Mouse (Mus musculus) bone marrow, adult 2 months (tissue): ENCODE measurements around the gene Nemp2. TPM values are rescaled to one million over a fixed set of nuclear protein-coding genes. Genes with fewer than 3 reads are reported as not detected.

Experiments
- H3K27ac ChIP-seq: fragments of 200-500 bp; 2 replicates; pipeline ENCODE4 v1.5.1; 2012; ENCODE audit warnings: low read depth, mild to moderate bottlenecking, control low read depth, inconsistent platforms, low read length; ENCODE audit not compliant: control insufficient read depth, poor library complexity, insufficient read depth
- H3K4me1 ChIP-seq: fragments of 200-500 bp; 2 replicates; pipeline ENCODE4 v1.6.1; 2011; ENCODE audit warnings: low read length; ENCODE audit not compliant: control insufficient read depth, insufficient read depth
- H3K4me3 ChIP-seq: fragments of 200-500 bp; replicated peaks from 2 replicates; pipeline ENCODE3; 2011; ENCODE audit warnings: mild to moderate bottlenecking, low read depth, low read length, control low read depth; ENCODE audit not compliant: control insufficient read depth
- CTCF ChIP-seq: fragments of 200-500 bp; IDR thresholded peaks from 2 replicates; pipeline ENCODE4 v1.5.1; 2011; ENCODE audit warnings: low read length, control low read depth; ENCODE audit not compliant: control insufficient read depth, insufficient read depth
- POLR2A ChIP-seq: fragments of 200-500 bp; IDR thresholded peaks from 2 replicates; pipeline ENCODE4 v1.6.1; 2011; ENCODE audit warnings: low read depth, mild to moderate bottlenecking, control low read depth, low read length, borderline replicate concordance; ENCODE audit not compliant: control insufficient read depth
- WGBS: fragments of 180-500 bp; shearing (Covaris S2); methylation state at CpG from one replicate; pipeline ENCODE4 v1.1.7; 2018; 5-methylcytosine and 5-hydroxymethylcytosine counted together
- polyA plus RNA-seq: library from polyadenylated mRNA; stranded (reverse); fragments of >200 nt; gene quantifications from 2 replicates; pipeline ENCODE4 v1.2.4, GENCODE M21; 2011; ENCODE audit warnings: low replicate concordance; ENCODE audit not compliant: missing spikeins, insufficient read depth, insufficient read length

Gene Nemp2
- polyA plus RNA-seq, 1 experiment = 16.2 TPM

DNA sequence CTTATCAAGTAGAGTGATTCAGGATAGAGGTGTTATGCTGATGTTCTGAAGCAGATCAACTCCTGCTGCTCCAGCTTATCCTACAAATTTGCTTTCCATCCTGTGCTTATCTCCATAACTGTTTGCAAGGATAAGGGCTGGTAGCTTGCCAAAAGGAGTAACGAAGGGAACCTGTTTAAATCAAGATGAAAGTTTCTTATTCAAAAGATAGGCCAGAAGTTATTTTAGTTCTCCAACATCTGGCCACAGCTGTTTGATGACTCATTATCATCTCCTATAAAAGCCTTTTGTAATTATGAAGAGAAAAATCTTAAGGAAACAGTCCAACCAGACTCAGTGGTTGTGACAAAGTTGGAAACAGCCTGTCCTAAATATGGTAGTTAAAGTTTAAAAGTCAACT, 12.3 kb upstream of the Nemp2 start:
- Histone ChIP-seq H3K27ac (no peak overlapping the region), H3K4me1 (no peaks in the 10 kb centered on the region), H3K4me3 (no peak overlapping the region)
- TF ChIP-seq POLR2A (no peak), CTCF (no peak)
- 69% methylated on average over 1 of the region's 1 CpGs for WGBS

DNA sequence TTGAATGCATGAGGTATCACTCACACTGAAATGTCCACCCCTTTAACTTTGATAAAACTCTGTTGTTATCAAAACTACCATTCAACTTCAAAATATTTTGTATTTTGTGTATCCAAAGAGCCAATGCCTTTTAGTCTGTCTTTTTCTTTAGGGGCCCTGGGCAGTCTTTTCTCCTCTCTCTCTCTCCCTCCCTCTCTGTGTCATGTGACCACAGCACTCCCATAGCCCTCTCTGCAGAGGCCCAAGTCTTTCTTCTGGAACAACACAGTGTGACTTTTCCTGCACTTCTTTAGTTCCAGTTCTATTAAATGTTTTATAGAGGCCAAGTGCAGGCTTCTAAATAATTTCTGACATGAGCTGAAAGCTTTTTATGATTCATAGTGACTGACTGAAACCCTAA, 10.1 kb upstream of the Nemp2 start:
- Histone ChIP-seq H3K4me3 (no peak overlapping the region), H3K27ac (no peak overlapping the region), H3K4me1 (no peaks in the 10 kb centered on the region)
- no peak for TF ChIP-seq POLR2A
- TF ChIP-seq CTCF = no peak

- peak overlapping the region; percentile 98 for H3K27ac ChIP-seq
- peak overlapping the region; percentile 100 for H3K4me3 ChIP-seq
- H3K4me1 ChIP-seq = no peaks in the 10 kb centered on the region; the same call in 1 of the 2 replicates
- no peak for TF ChIP-seq CTCF
- TF ChIP-seq POLR2A = no peak
- 0% methylated on average over 6 of the region's 6 CpGs for WGBS
Measured at GRCm38 (mm10) chr1:52630937-52631299, 415 bp downstream of the Nemp2 start.

- H3K4me1 ChIP-seq = no peaks in the 10 kb centered on the region; the same call in 1 of the 2 replicates
- no peak for TF ChIP-seq CTCF
- TF ChIP-seq POLR2A = no peak
- H3K4me3 ChIP-seq = no peak overlapping the region
- WGBS = 57% methylated on average over 2 of the region's 2 CpGs
- H3K27ac ChIP-seq = no peak overlapping the region
Measured at GRCm38 (mm10) chr1:52631570-52631969, 1.1 kb downstream of the Nemp2 start.

- no peak for TF ChIP-seq CTCF
- TF ChIP-seq POLR2A = no peak
- 87% methylated on average over 6 of the region's 6 CpGs for WGBS
- H3K27ac ChIP-seq = no peak overlapping the region
- H3K4me3 ChIP-seq = no peak overlapping the region
- H3K4me1 ChIP-seq = no peaks in the 10 kb centered on the region; the same call in 1 of the 2 replicates
Measured at GRCm38 (mm10) chr1:52634251-52634650, 3.7 kb downstream of the Nemp2 start.

DNA sequence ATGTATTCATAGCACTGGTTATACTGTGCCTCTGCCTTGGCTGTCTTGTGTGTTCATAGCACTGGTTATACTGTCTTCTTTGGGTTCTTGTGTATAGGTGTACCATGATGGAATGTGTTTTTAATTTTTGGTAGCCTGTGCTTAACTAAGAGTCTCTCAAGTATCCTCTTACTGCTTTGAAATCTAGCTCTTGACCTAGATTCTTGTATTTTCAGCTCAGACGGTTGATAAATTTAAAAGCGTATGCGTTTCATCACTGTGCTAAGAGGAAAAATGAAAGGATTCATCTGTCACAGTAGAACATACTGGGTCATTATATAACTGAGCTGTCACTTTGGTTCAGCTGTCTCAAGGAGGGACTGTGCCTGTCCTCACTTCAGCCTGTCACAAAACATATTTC, 5.4 kb downstream of the Nemp2 start:
- Histone ChIP-seq H3K27ac (no peak overlapping the region), H3K4me3 (no peak overlapping the region), H3K4me1 (no peaks in the 10 kb centered on the region)
- TF ChIP-seq CTCF = no peak
- 97% methylated on average over 3 of the region's 3 CpGs for WGBS

DNA sequence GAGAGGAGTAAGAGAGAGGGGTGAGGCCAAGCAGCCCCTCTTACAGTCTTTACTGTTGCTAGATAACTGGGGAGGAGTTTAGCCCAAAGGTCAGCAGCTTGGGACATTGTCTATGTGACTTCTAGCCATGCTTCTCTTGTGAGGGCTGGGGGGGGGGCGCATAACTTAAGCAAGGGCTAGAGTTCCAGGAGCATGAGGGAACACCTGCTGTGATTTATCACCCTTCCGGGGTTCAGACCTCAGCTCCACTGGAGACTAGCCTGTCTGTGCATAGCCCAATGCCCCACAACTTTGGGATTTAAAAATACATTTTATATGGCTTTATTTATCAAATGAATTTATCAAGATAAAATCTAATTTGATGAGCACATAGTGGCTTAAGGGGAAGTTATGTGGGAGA, 7.6 kb downstream of the Nemp2 start:
- Histone ChIP-seq H3K27ac (no peak overlapping the region), H3K4me3 (no peak overlapping the region), H3K4me1 (no peaks in the 10 kb centered on the region)
- no peak for TF ChIP-seq CTCF
- TF ChIP-seq POLR2A = no peak
- WGBS = 92% methylated on average over 2 of the region's 2 CpGs

DNA sequence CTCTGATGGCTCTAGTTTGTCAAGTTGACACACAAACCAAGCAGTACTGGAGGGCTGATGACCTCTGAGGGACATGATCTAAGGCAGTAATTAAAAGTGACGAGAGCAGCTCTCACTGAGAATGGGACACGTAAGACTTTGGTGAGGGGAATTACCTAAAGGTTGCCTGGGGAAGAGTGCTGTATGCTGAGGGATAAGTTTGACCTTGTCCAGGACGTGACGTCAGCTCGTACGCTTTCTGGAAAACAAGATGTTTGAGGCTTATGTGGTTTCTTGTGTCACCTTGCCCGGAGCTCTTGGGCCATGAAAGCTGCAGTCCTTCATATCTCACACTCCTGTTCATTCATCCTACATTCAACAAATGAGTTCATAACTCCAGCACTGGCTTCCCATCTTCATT, 8.6 kb downstream of the Nemp2 start:
- 67% methylated on average over 7 of the region's 7 CpGs for WGBS
- H3K4me3 ChIP-seq = no peak overlapping the region
- no peaks in the 10 kb centered on the region for H3K4me1 ChIP-seq
- no peak overlapping the region for H3K27ac ChIP-seq
- TF ChIP-seq POLR2A = no peak
- TF ChIP-seq CTCF = no peak

DNA sequence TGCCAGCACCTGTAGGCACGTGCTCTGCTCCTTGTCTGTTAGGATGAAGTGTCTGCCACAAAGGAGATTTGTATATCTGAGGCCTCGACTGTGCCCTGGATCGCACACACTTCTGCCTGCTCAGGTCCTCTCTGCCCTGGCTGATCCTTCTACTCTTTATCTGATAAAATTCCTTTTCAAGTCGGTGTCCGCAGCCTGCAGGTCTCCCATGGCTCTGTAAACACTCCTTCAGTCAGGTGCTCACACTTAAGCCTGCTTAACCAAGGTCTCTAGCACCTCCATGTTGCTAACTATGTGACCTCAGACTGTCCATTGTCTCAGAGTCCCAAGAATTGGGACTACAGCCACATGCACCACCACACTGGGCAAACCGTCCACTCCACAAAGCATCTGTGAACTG, 9.8 kb downstream of the Nemp2 start:
- H3K4me1 ChIP-seq = no peaks in the 10 kb centered on the region

GRCm38 (mm10) chr1:52640736-52641135, 10.2 kb downstream of the Nemp2 start:
- TF ChIP-seq POLR2A (no peak), CTCF (no peak)

More for the DNA sequence above, 9.8 kb downstream of the Nemp2 start:
- no peak for TF ChIP-seq POLR2A
- no peak for TF ChIP-seq CTCF
- 82% methylated on average over 6 of the region's 6 CpGs for WGBS
- Histone ChIP-seq H3K27ac (no peak overlapping the region), H3K4me3 (no peak overlapping the region)

More at GRCm38 (mm10) chr1:52640736-52641135, 10.2 kb downstream of the Nemp2 start:
- 69% methylated on average over 4 of the region's 4 CpGs for WGBS
- Histone ChIP-seq H3K4me1 (no peaks in the 10 kb centered on the region), H3K27ac (no peak overlapping the region), H3K4me3 (no peak overlapping the region)
